Mouse (Mus musculus) layer of hippocampus, adult 18-20 months (tissue): ENCODE measurements at regions not wholly inside any gene's neighbourhood (a gene's known extent, or its start where the extent isn't known, plus 50 kb on each side); places are given as distances from the start of the nearest gene placed in this dataset.
A peak's percentile ranks its signal among the peaks of the same experiment; 100 is the strongest.
"Not testable (repeated sequence)": the region's sequence is repeated elsewhere in the genome, so short reads cannot be mapped to it uniquely, and the experiment has no call there.

Experiments
- DNase-seq, 2 experiments: peaks; one replicate each; pipeline ENCODE4 v3.0.0; 2022; ENCODE audit warnings: low spot score in 2 of 2

- no peak for DNase-seq
Measured at GRCm38 (mm10) chr3:113105979-113106378, 152.7 kb downstream of the Amy2a5 start.

- DNase-seq, result not testable (repeated sequence)
Measured at GRCm38 (mm10) chr3:113090850-113091249, 167.8 kb downstream of the Amy2a5 start.

DNA sequence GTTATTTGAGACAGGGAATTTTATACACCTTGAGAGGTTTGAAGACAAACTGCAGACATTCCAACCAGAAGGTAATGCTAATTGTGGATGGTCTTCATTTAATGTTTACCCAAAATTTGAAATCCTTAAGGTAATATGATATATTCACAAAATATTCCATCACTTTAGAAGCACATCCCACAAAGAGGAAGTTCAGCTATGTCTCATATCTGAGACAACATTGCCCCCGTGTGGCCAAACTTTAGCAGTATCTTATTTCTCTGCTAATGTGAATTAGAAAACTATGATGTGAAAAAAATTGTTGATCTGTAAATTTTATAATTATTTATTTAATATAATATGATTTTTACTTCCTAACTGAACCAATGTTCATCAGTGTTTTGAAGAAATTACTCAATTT, 177.9 kb downstream of the Amy2a5 start:
- DNase-seq, result peak; percentile 19 to 63
